Mouse (Mus musculus) kidney, postnatal 10 days (tissue): ENCODE data around the gene Cdkn2aip.

ENCODE experiments used
- DNase-seq: peaks from one replicate; pipeline ENCODE4 v3.0.0; 2021; ENCODE audit warnings: mixed read lengths

The Cdkn2aip gene

DNA sequence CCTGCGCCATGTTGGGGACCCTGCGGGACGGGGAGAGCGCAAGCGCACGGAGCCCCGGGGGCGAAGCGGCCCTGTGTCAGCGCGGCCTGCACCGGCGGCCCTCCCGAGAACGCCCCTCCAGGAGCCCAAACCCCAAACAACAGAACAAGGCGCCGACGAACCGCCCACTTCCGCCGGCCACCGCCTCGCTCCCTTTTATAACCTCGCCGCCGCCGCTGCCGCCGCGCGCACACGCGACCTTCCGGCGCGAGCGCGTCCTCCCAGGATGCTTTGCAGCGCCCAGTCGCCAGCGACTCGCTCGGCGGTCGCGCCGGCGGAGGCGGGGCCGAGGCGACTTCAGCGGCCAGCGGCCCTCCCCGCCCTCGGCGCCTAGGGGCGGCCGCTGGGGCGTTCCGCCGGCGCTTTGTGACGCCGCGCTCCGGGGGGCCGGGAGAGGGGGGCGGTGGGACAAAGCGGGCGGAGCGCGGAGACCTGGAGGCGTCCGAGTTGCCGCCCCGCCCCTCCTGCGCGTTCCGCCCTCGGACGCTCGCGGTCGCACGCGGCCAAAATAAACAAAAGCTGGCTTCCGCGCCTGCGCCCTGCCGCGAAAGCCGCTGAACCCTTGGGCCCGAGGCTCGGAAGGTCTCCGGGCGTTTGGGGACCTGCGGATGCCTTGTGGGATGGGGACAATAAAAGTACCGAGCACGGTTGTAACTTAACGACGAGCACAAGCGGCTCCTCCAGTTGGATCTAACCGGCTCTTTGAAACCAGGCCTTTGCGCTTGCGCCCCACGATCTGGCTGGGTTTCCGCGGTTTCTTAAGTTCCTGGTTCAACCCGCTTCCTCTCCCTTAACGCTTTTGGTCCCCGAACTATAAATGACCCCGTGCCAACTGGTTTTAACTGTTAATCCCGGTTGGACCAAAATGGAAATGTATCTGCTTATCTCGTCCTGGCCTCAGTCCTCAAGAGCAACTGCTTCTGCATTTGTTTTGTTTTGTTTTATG is at the start of gene Cdkn2aip:
Gene Cdkn2aip, minus strand, starts transcription at position 172 of the 985 bp plus-strand sequence.
- peak; percentile 98 for DNase-seq

DNA sequence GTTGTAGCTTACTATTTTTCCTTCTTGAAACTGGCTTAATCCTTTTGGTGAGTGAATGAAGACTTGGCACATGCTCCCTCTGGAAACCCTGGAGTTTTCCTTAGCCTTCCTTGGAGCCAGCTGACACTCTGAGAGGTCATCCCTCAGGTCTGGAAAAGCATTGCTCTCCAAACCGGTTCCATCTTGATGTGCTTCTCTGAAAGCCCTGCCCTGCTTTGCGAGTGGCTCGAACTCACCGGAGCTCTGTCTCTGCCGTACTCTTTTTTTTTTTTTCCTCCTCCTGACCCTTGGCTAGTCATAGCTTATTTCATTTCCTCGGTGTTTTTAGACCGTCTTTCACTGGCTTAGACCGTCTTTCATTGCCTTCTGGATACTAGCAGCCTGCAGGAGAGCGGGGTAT is 49.5 kb upstream of the Cdkn2aip start:
- no peak for DNase-seq

DNA sequence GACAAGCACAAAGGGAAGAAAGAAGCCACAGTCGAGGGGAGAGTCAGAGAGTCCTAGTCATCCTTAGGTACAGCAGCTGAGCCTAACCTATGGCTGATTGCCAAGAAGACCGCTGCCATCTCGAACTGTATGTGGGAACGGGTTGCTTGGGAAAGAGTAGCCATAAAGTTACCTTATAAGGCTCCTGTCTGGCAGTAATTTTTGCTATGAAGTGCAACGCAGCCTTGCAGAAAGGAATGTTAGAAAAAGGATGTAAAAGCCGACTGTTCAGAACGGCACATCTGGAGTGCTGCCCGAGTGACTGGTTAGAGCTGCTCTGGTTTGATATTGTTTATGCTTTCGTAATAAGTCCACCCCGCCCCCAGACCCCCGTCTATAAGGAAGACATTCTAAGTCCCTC is 47.0 kb upstream of the Cdkn2aip start:
- peak; percentile 48 for DNase-seq

DNA sequence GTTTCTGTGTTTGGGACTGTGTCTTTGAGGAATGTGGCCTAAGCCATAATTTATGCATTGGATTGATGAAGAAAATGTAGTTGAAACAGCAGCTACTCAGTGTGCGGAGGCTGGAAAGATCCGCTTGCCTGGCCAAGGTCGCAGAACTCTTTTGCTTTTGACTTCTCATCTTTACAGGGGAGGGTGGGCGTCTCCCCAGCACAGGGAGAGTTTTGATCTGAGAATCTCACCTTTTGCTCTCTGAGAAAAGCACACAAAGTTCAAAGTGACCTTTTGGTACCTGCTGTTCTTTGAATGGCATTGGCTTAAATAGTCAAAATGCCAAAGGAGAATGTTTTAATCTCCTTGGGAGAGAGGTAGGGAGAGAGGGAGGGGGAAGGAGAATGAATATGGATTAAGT is 46.5 kb upstream of the Cdkn2aip start:
- DNase-seq, result no peak

DNA sequence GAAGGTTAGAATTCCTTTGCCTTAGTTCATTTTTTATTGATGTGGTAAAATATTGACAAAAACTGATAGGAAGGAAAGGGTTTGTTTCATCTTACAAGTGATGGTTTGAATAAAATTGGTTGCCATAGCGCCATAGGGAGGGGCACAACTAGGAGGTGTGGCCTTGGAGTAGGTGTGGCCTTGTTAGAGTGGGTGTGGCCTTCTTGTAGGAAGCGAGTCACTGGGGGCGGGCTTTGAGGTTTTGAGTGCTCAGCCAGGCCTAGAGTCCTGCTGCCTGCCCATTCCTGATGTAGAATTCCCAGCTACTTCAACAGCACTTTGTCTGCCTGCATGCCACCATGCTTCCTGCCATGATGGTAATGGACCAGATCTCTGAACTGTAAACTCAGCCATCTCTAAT is 39.4 kb upstream of the Cdkn2aip start:
- DNase-seq, result no peak

DNA sequence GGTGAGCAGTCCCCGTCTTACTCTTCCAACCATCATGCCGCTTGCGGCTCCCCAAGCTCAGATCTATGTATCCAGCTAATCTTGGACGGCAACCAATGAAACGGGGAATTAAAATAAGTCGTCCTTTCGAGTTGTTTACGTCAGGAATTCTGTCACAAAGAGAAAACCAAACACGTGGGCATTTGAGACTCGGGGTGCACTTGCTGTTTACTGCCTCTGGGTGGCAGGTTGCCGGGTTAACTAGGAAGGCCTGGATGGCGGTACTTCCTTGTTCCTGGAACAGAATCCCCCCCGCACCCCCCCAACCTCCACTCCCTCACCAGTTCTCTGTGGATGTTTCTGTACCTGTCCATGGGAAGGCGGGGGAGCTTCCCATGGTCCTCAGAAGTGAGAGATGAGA is 36.4 kb upstream of the Cdkn2aip start:
- DNase-seq, result no peak

DNA sequence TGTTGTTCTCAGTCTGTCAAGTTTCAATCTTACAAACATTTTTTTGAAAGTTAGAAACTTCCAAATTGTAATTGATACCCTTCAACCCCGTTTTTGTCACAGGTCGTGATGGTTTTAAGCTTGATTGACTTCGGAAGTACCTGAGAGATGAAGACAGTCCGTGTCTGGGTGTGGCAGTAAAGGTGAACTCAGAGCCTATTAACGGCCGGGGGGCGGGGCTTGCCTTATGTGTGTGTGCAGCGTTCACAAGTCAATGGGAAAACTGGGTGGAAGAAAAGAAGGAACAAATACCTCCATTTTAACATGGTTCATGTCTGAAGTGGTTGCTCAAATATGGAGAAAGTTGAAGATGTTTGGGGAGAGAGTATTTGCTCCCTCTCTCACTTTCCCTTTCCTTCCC is 35.8 kb upstream of the Cdkn2aip start:
- no peak for DNase-seq

DNA sequence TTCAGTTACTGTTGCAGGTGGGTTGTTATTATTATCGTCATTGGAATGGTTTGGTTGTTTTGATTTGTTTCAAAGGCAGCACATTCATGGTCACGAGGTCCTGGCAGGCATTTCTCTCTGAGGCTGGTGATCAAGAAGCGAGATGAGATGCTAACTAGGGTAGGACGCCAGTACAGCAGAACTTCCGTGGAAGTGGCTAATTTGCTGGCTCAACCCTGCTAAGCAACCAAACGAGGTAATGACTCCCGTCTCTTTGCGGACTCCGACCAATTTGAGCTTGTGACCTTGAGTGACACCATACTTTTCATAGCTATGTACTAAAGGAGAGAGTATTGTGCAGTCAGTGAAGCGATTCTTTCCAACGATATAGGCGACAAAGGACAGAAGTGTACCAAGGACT is 32.6 kb upstream of the Cdkn2aip start:
- peak; percentile 15 for DNase-seq

DNA sequence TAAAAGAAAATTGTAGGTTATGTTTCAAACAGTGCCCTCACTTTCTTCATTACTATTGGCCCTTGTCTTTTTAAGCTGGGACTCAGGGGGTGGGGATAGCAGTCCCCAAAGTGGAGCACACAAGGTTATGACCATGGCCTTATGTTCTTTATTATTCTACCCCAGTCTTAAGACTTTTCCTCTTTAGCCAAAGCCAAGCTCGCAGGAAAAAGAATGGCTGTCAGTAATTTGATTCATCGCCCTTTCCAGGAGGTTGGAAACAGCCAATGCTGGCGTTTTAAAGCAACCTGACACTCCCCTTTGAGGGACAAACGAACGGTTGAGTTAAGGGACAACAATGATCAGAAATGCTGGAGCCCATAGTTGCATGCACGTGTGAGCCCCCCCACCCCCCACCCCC is 32.1 kb upstream of the Cdkn2aip start:
- DNase-seq, result no peak

DNA sequence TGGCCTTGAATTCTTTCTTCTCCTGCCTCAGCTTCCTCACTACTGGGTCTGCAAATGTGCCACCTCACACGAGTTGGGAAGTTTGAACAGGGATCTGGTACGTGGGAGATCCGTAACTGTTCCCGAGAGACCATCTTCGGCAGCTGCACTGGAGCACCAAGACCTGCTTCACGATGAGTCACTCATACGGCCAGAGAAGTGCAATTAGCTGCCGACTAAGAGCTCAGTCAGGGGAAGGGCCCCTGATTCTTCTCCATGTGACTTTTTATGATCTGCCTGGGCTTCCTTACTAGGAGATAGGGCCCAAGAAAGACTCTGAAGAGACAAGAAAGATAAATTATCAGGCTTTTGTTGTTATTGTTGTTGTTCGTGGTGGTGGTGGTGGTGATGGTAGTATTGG is 31.1 kb upstream of the Cdkn2aip start:
- no peak for DNase-seq

DNA sequence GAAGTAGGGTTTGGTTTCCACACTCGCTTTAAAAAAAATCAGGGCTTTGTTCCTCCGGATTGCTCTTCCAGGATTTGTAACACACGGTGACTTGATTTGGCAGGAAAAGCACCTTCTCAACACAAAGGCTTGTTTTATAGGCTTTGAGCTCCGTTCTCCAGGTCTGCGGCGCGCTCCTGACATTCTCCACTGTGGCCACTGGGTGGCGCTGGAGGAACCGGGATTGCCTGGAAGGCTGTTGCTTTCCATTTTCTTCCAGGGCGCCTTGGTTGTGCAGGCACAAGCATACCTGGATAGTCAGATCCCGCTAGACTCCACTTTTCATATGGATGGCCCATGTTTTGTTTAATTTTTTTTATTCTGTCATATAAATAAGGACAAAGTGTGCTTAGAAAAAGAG is 29.7 kb upstream of the Cdkn2aip start:
- DNase-seq, result peak; percentile 92

DNA sequence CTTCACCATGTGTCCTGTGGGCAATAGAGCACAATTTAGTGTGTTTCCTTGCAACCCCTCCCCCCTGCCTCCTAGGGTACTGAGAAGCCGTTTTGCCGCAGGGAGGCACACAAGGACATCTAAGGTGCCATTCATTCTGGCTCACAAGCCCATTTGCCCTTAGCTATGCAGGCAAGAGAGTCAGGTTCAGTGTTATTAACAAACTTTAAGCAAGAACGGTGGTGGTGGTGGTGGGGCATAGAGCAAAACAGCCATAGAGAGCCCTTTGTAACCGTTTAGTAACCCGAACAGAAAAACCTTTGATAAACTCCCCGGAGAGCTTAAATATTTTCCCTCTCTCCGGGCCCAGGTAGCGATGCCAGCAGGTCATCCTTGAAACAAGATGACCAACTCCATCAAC is 29.3 kb upstream of the Cdkn2aip start:
- DNase-seq, result no peak

DNA sequence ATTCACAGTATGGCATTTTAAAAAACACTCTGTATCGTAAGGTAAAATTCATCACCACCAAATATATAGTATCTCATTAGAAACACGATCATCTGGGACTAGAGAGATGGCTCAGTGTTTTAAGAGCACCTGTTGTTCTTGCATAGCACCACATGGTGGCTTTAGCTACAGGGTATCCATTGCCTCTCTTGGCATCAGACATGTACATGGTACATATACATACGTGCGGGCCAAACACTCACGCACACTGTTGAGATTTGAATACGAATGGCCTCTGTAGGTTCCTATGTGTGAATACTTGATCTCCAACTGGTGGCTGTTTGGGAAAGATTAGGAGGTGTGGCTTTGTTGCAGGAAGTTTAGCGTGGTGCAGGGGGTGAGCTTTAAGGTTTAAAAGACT is 28.6 kb upstream of the Cdkn2aip start:
- DNase-seq, result no peak

DNA sequence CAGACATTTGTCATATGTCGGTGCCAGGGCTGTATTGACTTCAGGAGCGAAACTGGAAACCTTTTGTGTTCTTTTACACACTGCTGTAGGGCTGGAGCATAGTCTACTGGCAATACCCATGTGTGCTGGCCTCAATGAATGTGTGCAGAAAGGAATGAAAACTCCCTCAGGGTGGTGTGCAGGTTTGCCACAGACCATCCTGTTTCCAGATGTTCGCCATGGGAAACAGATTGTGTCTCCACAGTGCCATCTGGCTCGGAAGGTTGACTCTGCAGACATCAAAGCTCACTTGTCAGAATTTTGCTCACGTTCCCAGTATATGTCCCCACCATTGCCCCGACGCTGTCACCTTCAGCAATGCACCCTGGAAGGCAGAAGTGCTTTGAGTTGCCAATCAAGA is 23.4 kb upstream of the Cdkn2aip start:
- DNase-seq, result no peak

DNA sequence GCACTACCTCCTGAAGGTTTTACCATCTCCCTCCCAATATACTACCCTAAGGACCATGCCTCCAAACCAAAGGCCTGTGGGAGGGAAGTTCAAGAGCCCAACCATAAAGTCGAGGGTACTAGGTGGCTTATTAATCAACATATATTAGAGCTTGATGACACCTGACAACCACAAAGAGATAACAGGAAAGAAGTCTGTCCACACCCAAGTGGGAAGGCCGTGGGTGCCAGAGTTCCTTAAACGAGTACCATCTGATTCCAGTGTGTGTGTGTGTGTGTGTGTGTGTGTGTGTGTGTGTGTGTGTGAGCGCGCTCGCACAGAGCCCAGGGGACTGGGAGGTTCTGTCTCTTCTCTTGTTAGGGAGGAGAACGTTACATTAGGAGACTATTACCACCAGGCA is 15.6 kb upstream of the Cdkn2aip start:
- no peak for DNase-seq

DNA sequence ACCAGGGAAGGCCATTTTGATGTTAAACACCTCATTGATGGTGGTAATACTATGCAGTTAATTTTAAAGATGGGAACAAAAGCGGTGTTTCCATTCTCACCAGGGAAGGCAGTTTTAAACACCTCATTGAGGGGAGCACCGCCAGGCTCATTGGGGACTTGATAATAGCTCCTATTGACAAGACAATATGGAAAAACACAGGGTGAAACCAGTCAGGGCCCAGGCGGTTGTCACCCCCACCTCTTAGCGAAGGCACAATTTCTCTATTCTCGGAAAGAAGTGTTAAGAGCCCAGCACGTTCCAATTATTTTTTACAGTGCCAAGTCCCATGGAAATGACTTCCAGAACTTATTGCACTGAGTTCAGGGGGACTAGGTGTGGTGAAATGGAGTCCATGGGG is 13.2 kb upstream of the Cdkn2aip start:
- no peak for DNase-seq

DNA sequence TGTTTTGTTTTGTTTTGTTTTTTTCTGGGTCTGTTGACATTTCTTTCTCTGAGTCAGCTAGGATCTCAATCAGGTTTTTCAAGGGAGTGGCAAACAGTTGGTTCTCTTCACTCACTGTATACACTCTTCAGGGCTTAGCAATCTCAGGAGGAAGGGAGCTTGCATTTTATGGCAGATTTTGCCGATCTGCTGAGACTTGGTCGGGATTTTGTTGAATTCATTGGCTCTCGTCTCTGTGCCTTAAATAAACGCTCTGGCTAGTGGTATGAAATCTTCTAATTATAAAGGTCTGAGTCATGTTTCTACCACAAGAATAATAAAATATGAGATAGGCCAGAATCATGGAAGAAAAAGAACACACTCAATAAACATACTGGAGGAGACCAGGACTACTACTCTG is 7.9 kb upstream of the Cdkn2aip start:
- DNase-seq, result no peak

DNA sequence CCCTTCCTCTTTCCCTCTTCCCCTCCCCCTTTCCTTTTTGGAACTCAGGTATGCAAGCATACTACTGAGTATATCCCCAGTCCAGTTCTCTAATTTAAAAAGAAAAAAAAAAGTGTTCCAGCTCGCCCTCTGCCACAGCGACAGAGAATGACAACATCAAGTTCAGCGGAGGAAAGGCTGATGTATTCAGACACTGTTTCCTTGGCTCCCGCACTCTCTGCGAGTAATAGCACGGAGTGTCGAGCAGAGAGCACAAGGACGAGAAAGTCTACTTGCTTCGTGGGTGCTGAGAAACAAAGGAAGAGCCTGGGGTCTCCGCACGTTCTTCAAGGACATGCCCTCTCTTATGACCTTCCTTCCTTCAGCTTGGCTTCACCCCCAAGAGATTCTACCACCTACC is 4.9 kb upstream of the Cdkn2aip start:
- no peak for DNase-seq

DNA sequence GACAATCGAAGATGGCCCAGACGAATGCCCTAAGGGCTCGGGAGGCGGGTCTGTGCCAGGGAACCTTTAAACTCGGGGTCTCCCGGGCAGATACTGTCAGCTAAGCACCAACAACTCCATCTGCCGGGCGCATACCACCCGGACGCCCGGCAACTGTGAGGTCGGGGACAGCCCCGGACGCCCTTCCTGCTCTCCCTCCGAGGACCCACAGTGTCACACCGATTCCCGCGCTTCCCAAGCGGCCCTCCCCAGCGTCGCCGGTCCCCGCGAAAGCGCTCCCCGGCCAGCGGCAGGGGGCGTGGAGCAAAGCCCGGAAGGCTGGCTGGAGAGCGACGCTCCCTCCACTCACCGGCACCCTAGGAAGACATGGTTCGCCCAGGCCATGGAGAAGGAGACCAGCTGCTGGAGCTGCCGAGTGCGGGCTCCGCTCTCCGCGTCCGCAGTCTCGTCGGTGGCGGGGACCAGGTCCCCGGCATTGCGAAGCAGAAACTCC is 515 bp downstream of the Cdkn2aip start:
- DNase-seq, result peak; percentile 68

DNA sequence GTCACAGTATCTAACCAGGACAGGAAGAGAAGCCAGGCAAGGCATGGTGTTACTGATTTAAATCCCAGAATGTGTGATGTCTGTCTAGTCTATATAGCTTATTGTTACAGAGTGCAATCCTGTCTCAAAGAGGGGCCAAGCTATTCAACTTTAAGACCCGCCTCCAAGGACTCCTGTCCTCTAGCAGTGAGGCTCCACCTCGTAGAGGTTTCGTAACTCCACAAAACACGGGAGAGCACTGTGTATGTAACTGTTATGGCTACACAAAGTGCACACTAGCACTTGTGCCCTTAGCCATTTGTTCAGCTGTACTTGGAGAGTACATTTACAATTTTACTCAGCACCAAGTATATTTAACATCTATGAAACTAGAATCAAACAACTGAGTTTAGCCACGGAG is 5.6 kb downstream of the Cdkn2aip start:
- DNase-seq, result no peak

DNA sequence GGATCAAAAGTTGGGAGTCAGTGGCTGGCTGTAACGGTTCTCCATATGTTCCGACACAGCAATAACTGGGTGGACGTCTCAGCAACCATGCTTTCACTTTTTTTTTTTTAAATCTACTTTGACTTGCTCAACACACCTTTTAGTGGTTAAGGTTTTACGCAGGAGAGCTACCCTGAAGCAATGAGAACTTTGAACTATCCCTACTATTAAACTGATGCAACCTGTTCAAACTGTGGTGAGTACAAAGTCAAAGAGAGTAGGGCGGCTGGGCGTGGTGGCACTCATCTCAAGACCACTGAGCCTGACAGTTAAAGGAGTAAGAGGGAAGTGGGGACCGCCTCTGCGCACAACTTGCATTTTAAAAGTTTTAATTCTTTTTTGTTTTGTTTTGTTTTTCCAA is 7.0 kb downstream of the Cdkn2aip start:
- peak; percentile 31 for DNase-seq

DNA sequence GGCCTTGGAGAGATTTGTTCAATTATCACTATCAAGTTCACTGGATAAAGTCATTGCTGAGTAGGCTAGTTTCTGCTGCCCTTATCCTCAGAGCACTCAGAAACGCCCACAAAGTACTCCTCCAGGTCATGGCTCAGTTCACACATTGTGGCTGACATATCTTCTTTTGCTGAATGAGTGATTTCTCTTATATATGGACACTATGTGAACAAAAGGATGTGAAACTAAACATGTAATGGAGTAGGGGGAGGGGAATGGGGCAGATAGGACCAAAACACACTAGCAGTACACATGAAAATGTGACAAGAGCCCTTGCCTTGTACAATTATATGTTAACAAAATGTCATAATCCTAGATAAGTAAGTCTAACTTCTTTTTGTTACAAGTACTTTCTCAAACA is 11.4 kb downstream of the Cdkn2aip start:
- no peak for DNase-seq

DNA sequence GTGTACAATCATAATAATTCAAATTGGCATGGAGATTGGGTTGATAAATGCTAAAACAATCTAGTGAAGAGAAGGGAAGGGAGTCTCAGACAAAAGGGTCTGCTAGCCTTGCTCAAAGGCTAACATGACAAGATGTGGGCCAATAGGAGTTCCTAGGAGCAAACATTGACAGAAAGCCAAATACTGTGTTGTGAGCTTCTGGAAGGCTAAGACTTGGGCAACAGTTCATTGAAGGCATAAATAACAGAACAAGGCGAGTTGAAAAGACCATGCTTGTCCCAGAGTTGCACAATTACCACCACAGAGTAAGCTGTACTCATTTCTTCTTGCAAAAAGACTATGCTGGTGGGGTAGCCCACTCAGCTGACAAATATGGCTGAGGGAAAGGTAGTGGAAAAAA is 16.0 kb downstream of the Cdkn2aip start:
- DNase-seq, result no peak

DNA sequence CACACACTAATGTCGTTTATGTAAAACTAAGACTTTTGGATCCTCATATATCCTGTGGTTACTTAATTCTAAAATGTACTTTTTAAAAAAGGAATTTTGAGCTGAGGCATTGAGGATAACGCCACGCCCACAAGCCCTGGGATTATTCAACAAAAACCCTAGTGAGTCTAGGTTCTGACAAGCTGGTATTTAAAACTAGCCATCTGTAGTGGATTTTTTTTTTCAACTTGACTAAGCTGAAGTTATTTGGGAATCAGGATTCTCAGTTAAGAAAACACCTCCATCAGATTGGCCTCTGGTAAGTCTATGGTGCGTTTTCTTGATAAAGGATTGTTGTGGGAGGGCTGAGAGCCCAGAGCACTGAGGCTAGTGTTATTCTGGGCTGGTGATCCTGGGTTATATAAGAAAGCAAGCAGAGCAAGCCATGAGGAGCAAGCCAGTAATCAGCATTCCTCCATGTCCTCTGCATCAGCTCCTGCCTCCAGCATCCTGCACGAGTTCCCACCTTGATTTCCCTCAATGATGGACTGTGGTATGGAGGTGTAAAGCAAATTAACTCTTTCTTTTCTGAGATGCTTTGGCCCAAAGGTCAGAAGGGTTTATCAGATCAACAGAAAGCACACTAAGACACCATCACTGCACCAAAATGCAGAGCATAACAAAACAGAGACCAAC is 18.2 kb downstream of the Cdkn2aip start:
- no peak for DNase-seq
